Mouse (Mus musculus) liver, adult (tissue): ENCODE results near the gene Usp25.

Source experiments
- GATA4 ChIP-seq: IDR thresholded peaks from 2 replicates; pipeline ENCODE4 v1.6.1; 2014; ENCODE audit warnings: mild to moderate bottlenecking, low read length; ENCODE audit not compliant: insufficient replicate concordance

The Usp25 gene

GRCm38 (mm10) chr16:77154831-77155230, 141.3 kb downstream of the Usp25 start:
- no peak for TF ChIP-seq GATA4
